Comparison of ENCODE assay signal across 8 mouse cellular contexts in genomic region chr3:102803937-102804336, GRCm38 (mm10). TPM values are rescaled to one million over a fixed set of nuclear protein-coding genes. Genes with fewer than 3 reads are reported as not detected.
DNase-seq lines count a peak whose midpoint lies in the region; ATAC-seq and TF ChIP-seq lines count a peak whose summit lies in the region.

No protein-coding gene starts in this region.

- no peak overlapping the region for H3K9ac ChIP-seq in liver, adult 2 months (ENCODE audit: low read depth, low read length)
- H3K9ac ChIP-seq in liver, embryonic 11.5 days (ENCODE audit: low read depth, low read length): no peak overlapping the region

- H3K4me3 ChIP-seq in liver, adult 2 months (ENCODE audit: insufficient read depth, low read depth, low read length): no peak overlapping the region
- no peak overlapping the region for H3K4me3 ChIP-seq in liver, embryonic 11.5 days (ENCODE audit: low read depth, low read length)
- no peak overlapping the region for H3K4me3 ChIP-seq in embryonic facial prominence, embryonic 10.5 days

- H3K4me2 ChIP-seq in liver, embryonic 11.5 days: no peak overlapping the region

- no peaks in the 10 kb centered on the region for H3K4me1 ChIP-seq in liver, adult 2 months (ENCODE audit: control insufficient read depth, insufficient read depth, low read length)
- no peaks in the 10 kb centered on the region for H3K4me1 ChIP-seq in liver, embryonic 11.5 days (replicated peaks; ENCODE audit: control insufficient read depth, insufficient read depth, low read length)
- H3K4me1 ChIP-seq in embryonic facial prominence, embryonic 10.5 days: no peaks in the 10 kb centered on the region

- no peak for ATAC-seq in liver, embryonic 11.5 days (replicated peaks; ENCODE audit: low FRiP score)

- no peak for TF ChIP-seq POLR2A in liver, adult 2 months (IDR thresholded peaks at IDR 0.05; ENCODE audit: extremely low read depth, insufficient read depth, low read length)

- no peaks in the 10 kb centered on the region for H3K36me3 ChIP-seq in liver, adult 2 months (ENCODE audit: control insufficient read depth, insufficient read depth, low read length)
- no peaks in the 10 kb centered on the region for H3K36me3 ChIP-seq in liver, embryonic 11.5 days (ENCODE audit: control insufficient read depth, insufficient read depth, low read length)
- no peaks in the 10 kb centered on the region for H3K36me3 ChIP-seq in embryonic facial prominence, embryonic 10.5 days (replicated peaks)

- intact Hi-C loops in left cerebral cortex, postnatal 36 days (cut with DNase I): loop anchor here (2.0 to 10.0 kb wide), 4 partner anchors 89 to 719 kb away; partner anchors contain the start of gene Casq2

- H3K27ac ChIP-seq in liver, adult 2 months (replicated peaks; ENCODE audit: insufficient read depth, low read depth, low read length): no peak overlapping the region
- H3K27ac ChIP-seq in liver, embryonic 11.5 days (ENCODE audit: low read depth, low read length): no peak overlapping the region
- no peak overlapping the region for H3K27ac ChIP-seq in embryonic facial prominence, embryonic 10.5 days (replicated peaks)

- peak; percentile 57; the same call in 1 of the 2 replicates for TF ChIP-seq CTCF in liver, adult 2 months (IDR thresholded peaks at IDR 0.05; ENCODE audit: low read depth, low read length)

- H3K79me2 ChIP-seq in liver, adult 2 months (ENCODE audit: control insufficient read depth, insufficient read depth, low read length): no peaks in the 10 kb centered on the region

- 5% methylated on average over 3 of the region's 3 CpGs for WGBS in liver, adult 2 months
- WGBS in liver, embryonic 11.5 days: 12% methylated on average over 3 of the region's 3 CpGs
- 9% methylated on average over 3 of the region's 3 CpGs for WGBS in embryonic facial prominence, embryonic 10.5 days

- no peaks in the 10 kb centered on the region for H3K27me3 ChIP-seq in liver, adult 2 months (ENCODE audit: control insufficient read depth, insufficient read depth, low read length)
- H3K27me3 ChIP-seq in liver, embryonic 11.5 days (replicated peaks; ENCODE audit: control insufficient read depth, insufficient read depth, low read length): no peaks in the 10 kb centered on the region
- no peaks in the 10 kb centered on the region for H3K27me3 ChIP-seq in embryonic facial prominence, embryonic 10.5 days (replicated peaks; ENCODE audit: low read depth, poor library complexity, severe bottlenecking)

- peak; percentile 58 for DNase-seq in liver, adult 2 months (ENCODE audit: extremely low read depth, low read depth, low spot score)
- DNase-seq in liver, embryonic 11.5 days (ENCODE audit: low spot score): no peak
- DNase-seq in adrenal gland, postnatal 14 days: peak; percentile 84
- peak; percentile 76 for DNase-seq in embryonic facial prominence, embryonic 10.5 days (ENCODE audit: low spot score)
- DNase-seq in hindlimb bud, embryonic 11.5 days (ENCODE audit: extremely low spot score, low read depth, low spot score): peak; percentile 41
- DNase-seq in left cerebral cortex, postnatal 36 days (ENCODE audit: low spot score in 2 of 2): peak; percentile 58 to 62
- peak; percentile 61 for DNase-seq in ovary, postnatal 14 days (ENCODE audit: low spot score)
- DNase-seq in thymus, postnatal 25 days: peak; percentile 86

- H3K9me3 ChIP-seq in liver, embryonic 11.5 days (ENCODE audit: control insufficient read depth, low read length): no peaks in the 10 kb centered on the region
- no peaks in the 10 kb centered on the region for H3K9me3 ChIP-seq in embryonic facial prominence, embryonic 10.5 days

RNA-seq across cellular contexts. Expression of gene Tshb, which starts 21.4 kb away (rescaled TPM):
- total RNA-seq in liver, adult 2 months (2014; rRNA removed): not detected in 2 replicates
- not detected in 2 replicates for polyA plus RNA-seq in liver, adult 2 months (2012; rRNA removed)
- 0.11 TPM in 1 of 2 replicates, not detected in the other for polyA plus RNA-seq in liver, embryonic 11.5 days (2014; fragmentation: Nextera tagmentation; extraction: Ambion mirVana)
- total RNA-seq in adrenal gland, postnatal 14 days (2021): not detected in 2 replicates
- polyA plus RNA-seq in embryonic facial prominence, embryonic 10.5 days (2016; fragmentation: Nextera tagmentation; extraction: Ambion mirVana): 0.10 and 0.11 TPM in 2 replicates
- not detected for total RNA-seq in left cerebral cortex, postnatal 36 days (2021)
